Mouse (Mus musculus): ENCODE measurements around the gene Klf16.

Gene Klf16

GRCm38 (mm10) chr10:80577195-80578130 is at the start of gene Klf16:
Gene Klf16 (minus strand): TSS chr10:80577321.
- DNase-seq (ENCODE audit: low spot score in 2 of 2) = peak; percentile 84 to 92

DNA sequence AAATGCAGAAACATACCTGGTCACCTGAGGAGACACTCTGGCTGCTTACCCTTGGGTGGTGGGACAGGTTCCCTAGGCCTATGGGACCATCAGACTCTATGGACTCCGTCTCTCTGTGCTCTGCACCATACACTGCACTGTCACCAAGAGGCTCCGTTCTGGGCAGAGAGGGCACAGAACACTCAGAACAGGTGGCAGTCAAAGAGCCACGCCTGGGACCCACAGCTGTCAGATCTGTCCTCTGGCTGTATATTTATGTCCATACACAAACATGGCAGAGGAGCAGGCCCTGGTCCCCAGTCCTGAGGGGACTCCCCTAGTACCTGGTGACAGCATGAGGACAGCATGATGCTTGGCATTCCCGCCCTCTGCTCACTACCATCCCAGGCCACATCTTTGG is 48.6 kb upstream of the Klf16 start:
- DNase-seq (ENCODE audit: low spot score in 2 of 2) = no peak

GRCm38 (mm10) chr10:80623457-80624191 is 46.5 kb upstream of the Klf16 start:
- peak in 1 of 2 experiments; percentile 43 for DNase-seq (ENCODE audit: low spot score in 2 of 2)

GRCm38 (mm10) chr10:80622661-80623456 is 45.7 kb upstream of the Klf16 start, which contains the start of gene Csnk1g2:
Gene Csnk1g2 (plus strand): TSS chr10:80622838.
- no peak for DNase-seq (ENCODE audit: low spot score in 2 of 2)

GRCm38 (mm10) chr10:80621940-80622660 is 45.0 kb upstream of the Klf16 start:
- DNase-seq (ENCODE audit: low spot score in 2 of 2) = peak; percentile 97 to 99

- DNase-seq (ENCODE audit: low spot score in 2 of 2) = no peak
Observed at GRCm38 (mm10) chr10:80621690-80621939, 44.5 kb upstream of the Klf16 start.

- DNase-seq (ENCODE audit: low spot score in 2 of 2) = no peak
Observed at GRCm38 (mm10) chr10:80620796-80621689, 43.9 kb upstream of the Klf16 start.

GRCm38 (mm10) chr10:80620365-80620764 is 43.2 kb upstream of the Klf16 start:
- no peak for DNase-seq (ENCODE audit: low spot score in 2 of 2)

DNA sequence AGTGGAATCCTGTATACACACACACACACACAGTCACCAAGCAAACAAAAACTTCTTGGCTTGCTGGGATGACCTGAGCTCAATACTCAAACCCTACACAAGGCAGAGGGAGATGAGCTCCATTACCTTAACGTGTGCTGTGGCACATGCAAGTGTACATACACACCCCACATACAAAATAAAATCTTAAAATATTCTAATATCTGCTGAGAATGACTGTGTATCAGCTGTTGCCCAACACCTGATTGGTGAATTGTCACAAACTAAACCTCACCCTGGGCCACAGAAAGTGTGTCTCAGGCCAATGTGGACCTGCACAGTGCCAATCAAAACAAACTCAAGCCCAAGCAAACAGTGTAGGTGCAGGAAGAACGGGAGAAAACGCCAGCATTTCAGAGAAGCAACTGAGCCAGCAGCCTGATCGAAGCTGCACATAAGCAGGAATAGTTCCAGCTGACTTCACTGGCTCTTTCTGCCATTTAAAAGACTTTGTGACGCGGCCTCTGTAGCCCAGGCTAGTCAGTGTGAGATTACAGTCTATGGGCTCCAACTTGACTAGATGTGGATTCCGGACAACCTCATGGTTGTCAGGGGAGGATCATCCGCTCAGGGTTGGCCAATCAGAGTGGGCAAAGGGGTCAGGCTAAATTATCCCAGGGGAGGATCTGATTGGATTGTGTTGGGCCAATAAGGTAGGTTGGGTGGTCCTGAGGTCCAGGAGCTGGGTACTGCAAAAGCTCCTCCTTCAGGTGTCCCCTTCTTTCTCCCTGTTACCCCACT is 42.5 kb upstream of the Klf16 start:
- no peak for DNase-seq (ENCODE audit: low spot score in 2 of 2)

GRCm38 (mm10) chr10:80618181-80618580 is 41.1 kb upstream of the Klf16 start:
- DNase-seq (ENCODE audit: low spot score in 2 of 2) = no peak

DNA sequence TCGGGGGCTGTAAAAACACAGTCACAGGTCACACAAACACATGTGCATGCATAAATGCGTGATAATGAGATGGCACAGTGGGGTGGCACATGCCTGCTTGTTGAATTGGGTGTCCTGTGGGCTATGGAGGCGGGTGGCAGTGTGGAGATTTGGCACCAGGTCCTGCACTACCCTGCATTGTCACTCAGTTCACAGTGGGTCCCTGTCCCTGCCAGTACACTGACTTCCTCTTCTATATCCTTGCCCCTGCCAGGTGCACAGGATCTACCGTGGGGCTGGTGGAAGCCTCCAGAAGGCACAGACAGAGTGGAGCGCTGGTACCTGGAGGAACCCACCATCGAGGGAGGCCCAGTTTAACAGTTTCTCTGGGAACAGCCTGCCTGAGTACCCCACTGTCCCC is 37.2 kb upstream of the Klf16 start:
- no peak for DNase-seq (ENCODE audit: low spot score in 2 of 2)

DNA sequence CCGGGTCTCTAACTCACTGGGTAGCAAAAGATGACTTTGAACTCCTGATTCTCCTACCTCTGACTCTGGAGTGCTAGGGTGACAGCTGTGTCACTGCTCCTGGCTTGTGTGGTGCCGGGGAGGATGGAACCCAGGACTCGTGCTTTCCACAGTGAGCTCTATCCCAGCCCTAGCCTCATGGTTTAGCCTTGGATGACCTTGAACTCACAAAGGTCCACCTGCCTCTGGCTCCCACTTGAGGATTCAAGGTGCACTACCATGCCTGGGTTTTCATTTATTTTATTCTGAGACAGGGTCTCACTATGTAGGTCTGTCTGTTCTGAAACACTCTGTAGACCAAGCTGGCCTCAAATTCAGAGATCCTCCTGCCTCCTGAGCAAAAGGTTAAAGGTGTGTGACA is 36.7 kb upstream of the Klf16 start:
- no peak for DNase-seq (ENCODE audit: low spot score in 2 of 2)

DNA sequence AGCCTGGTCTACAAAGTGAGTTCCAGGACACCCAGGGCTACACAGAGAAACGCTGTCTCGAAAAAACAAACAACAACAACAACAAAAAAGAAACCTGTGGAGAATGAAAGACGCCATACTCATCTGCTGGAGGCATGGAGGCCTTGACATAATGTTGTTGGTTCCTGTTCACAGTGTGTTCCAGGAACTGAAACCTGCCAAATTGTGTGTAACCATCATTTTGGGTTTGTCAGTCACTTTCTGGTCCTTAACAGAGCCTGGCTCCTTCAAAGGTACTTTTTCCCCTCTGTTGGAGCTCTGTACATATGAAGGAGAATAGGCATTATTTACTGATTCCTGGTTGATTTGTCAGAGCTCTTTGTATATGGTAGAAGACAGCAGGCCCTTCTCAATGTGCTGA is 34.8 kb upstream of the Klf16 start:
- DNase-seq (ENCODE audit: low spot score in 2 of 2) = no peak

GRCm38 (mm10) chr10:80611024-80611423 is 33.9 kb upstream of the Klf16 start:
- peak in 1 of 2 experiments; percentile 48 for DNase-seq (ENCODE audit: low spot score in 2 of 2)

DNA sequence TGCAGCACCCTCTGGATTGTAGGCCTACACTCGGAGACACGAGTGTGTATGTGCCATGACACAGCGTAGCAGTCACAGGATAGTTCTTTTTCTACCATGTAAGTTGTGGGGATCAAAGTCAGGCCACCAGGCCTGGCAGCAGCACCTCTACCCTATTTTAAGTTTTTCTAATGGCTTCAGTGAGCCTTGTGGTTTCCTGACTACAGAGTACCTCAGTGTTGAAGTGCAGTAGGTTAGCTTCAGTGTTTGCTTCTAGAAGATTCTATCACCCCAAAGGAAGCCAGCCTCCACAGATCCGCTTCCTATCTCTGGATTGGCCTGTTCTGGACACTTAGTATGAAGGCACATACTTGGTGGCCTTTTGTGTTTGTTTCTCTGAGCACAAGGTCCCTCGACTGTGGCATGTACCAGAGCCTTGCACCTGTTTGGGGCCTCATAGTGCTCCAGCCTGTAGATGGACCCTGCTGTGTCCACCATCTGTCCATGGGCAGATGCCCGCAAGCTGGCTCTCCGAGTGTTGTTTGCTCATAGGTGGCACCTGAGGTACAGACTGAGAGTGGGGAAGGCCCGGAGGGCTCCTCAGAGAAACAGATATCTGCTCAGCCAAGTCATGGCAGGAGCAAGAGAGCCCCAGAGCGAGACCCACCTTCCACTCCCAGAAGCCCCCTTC is 33.1 kb upstream of the Klf16 start:
- DNase-seq (ENCODE audit: low spot score in 2 of 2) = no peak

DNA sequence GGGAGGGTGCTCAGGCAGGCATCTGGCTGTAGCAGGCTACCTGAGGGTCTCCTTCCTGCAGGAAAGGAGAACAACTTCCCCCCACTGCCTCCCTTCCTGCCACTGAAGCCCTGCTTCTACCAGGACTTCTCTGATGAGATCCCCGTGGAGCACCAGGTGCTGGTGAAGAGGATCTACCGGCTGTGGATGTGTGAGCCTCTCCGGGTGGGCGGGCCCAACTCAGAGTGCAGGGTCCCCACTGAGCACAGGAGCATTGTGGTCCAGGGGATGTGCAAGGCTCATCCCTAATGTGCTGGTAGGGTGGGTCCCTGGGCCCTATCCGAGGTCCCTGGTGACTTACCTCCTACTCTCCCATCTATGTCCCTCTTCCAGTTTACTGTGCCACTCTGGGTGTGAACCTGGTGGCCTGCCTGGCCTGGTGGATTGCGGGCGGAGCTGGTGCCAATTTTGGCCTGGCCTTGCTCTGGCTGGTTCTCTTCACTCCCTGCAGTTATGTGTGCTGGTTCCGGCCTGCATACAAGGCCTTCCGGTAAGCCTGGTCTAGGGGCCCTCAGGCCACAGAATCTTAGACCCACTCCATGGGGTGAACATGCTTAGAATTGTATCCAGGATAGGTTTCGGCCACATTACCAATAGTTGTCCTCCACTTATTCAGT is 32.3 kb upstream of the Klf16 start:
- no peak for DNase-seq (ENCODE audit: low spot score in 2 of 2)

DNA sequence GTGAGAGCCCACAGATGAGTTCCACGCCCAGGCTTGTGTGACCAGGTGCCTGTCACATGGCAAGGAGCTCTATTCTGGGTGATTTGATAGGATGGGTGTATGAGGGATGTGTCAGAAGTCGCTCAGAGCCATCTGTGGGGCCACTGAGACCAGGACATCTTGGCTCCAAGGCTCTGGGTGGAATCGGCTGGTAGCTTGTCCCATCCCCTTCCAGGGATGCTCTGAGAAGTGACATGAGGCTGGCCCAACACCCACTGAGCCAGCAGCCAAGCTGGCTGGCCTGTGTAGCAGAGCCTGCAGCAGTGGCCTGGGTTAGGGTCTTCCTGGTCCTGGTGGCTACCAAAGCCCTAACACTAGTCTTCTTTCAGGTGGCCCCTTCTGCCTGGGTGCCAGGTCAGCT is 31.3 kb upstream of the Klf16 start:
- no peak for DNase-seq (ENCODE audit: low spot score in 2 of 2)

DNA sequence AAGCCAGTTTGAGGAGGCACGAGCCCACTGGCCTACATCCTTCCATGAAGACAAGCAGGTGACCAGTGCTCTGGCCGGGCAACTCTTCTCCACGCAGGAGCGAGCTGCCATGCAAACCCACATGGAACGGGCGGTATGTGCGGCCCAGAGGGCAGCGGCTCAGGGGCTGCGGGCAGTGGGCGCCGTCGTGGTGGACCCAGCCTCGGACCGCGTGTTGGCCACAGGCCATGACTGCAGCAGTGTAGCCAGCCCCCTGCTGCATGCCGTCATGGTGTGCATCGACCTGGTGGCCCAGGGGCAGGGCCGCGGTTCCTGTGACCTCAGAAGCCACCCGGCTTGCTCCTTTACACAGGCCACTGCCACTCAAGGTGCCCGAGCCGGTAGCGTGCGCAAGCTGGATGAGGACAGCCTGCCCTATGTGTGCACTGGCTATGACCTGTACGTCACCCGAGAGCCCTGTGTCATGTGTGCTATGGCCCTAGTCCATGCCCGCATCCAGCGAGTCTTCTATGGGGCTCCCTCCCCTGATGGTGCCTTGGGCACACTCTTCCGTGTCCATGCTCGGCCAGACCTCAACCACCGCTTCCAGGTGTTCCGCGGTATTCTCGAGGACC is 29.7 kb upstream of the Klf16 start:
- no peak for DNase-seq (ENCODE audit: low spot score in 2 of 2)
